Mouse (Mus musculus): ENCODE measurements around the gene Klf2. TPM values are rescaled to one million over a fixed set of nuclear protein-coding genes. Genes with fewer than 3 reads are reported as not detected.

Gene Klf2
- total RNA-seq, 4 experiments from 2014 or later: 10.9 to 16.5 (median 13.2) TPM

Other genes with a start within 250 kb of the Klf2 start
- not detected for gene Olfr373, start 235.9 kb upstream of the Klf2 start, total RNA-seq (2022)
- gene Olfr374, start 212.0 kb upstream of the Klf2 start, total RNA-seq (2022): under 1 TPM in 1 of 4 experiments, not detected in 3; 0.05 TPM
- gene Tpm4, start 184.1 kb upstream of the Klf2 start, total RNA-seq (2022): 10 to 100 TPM; 24.2 to 31.4 (median 26.1) TPM
- 10 to 100 TPM; 33.0 to 42.4 (median 40.1) TPM for gene Rab8a, start 157.8 kb upstream of the Klf2 start, total RNA-seq (2022)
- gene Hsh2d, start 129.4 kb upstream of the Klf2 start, total RNA-seq (2022): not detected
- not detected for gene Cib3, start 106.2 kb upstream of the Klf2 start, total RNA-seq (2022)
- gene Gm11034, start 105.4 kb upstream of the Klf2 start, total RNA-seq (2022): not detected
- gene Fam32a, start 99.3 kb upstream of the Klf2 start, total RNA-seq (2022): 10 to 100 TPM; 57.9 to 61.4 (median 58.4) TPM
- gene Ap1m1, start 79.0 kb upstream of the Klf2 start, total RNA-seq (2022): 10 to 100 TPM; 72.0 to 83.7 (median 76.7) TPM
- gene Gm10282, start 13.8 kb upstream of the Klf2 start, total RNA-seq (2022): 1 to 10 TPM; 5.1 to 8.2 (median 6.0) TPM
- 10 to 100 TPM; 67.1 to 72.9 (median 70.8) TPM for gene Eps15l1, start 102.4 kb downstream of the Klf2 start, total RNA-seq (2022)
- 1 to 10 TPM; 1.1 to 2.1 (median 1.3) TPM for gene Calr3, start 124.8 kb downstream of the Klf2 start, total RNA-seq (2022)
- 10 to 100 TPM; 11.1 to 16.3 (median 13.3) TPM for gene 1700030K09Rik, start 124.8 kb downstream of the Klf2 start, total RNA-seq (2022)
- 10 to 100 TPM; 63.2 to 75.2 (median 67.6) TPM for gene Cherp, start 156.2 kb downstream of the Klf2 start, total RNA-seq (2022)
- gene Slc35e1, start 173.6 kb downstream of the Klf2 start, total RNA-seq (2022): 10 to 100 TPM; 51.8 to 54.0 (median 52.8) TPM
- gene Med26, start 229.2 kb downstream of the Klf2 start, total RNA-seq (2022): 10 to 100 TPM in 1 of 4 experiments, 1 to 10 TPM in 3; 8.8 to 10.7 (median 9.2) TPM